Mouse (Mus musculus): ENCODE measurements at regions not wholly inside any gene's neighbourhood (a gene's known extent, or its start where the extent isn't known, plus 50 kb on each side); places are given as distances from the start of the nearest gene placed in this dataset.

GRCm38 (mm10) chr12:117365876-117366275 lies 150.4 kb upstream of the Rapgef5 start:
- in situ Hi-C loops (cut with MboI; ENCODE audit: unreplicated experiment in 2 of 2), result loop anchor here in 1 of 2 experiments (25.0 kb wide), 1 partner anchor 1154 kb away; no protein-coding TSS in a partner anchor

GRCm38 (mm10) chr12:117378297-117378887 lies 137.9 kb upstream of the Rapgef5 start:
- in situ Hi-C loops (cut with MboI; ENCODE audit: unreplicated experiment in 2 of 2), result loop anchor here (25.0 kb wide), 2 partner anchors 1109 to 1484 kb away; no protein-coding TSS in a partner anchor

GRCm38 (mm10) chr12:117379103-117379850 lies 137.0 kb upstream of the Rapgef5 start:
- in situ Hi-C loops (cut with MboI; ENCODE audit: unreplicated experiment in 2 of 2), result loop anchor here (25.0 kb wide), 2 partner anchors 1108 to 1483 kb away; no protein-coding TSS in a partner anchor

- in situ Hi-C loops (cut with MboI; ENCODE audit: unreplicated experiment in 2 of 2), result loop anchor here (10.0 to 25.0 kb wide), 3 partner anchors 614 to 1481 kb away; no protein-coding TSS in a partner anchor
Observed at GRCm38 (mm10) chr12:117380836-117381235, 135.4 kb upstream of the Rapgef5 start.

GRCm38 (mm10) chr12:117382727-117383126 lies 133.6 kb upstream of the Rapgef5 start:
- in situ Hi-C loops (cut with MboI; ENCODE audit: unreplicated experiment in 2 of 2), result loop anchor here (10.0 to 25.0 kb wide), 3 partner anchors 612 to 1480 kb away; no protein-coding TSS in a partner anchor

- in situ Hi-C loops (cut with MboI; ENCODE audit: unreplicated experiment in 2 of 2), result loop anchor here (10.0 to 25.0 kb wide), 3 partner anchors 610 to 1477 kb away; no protein-coding TSS in a partner anchor
Observed at GRCm38 (mm10) chr12:117385072-117385666, 131.1 kb upstream of the Rapgef5 start.

GRCm38 (mm10) chr12:117385697-117386096 lies 130.6 kb upstream of the Rapgef5 start:
- in situ Hi-C loops (cut with MboI; ENCODE audit: unreplicated experiment in 2 of 2), result loop anchor here (10.0 to 25.0 kb wide), 3 partner anchors 609 to 1477 kb away; no protein-coding TSS in a partner anchor

GRCm38 (mm10) chr12:117386957-117387356 lies 129.3 kb upstream of the Rapgef5 start:
- in situ Hi-C loops (cut with MboI; ENCODE audit: unreplicated experiment in 2 of 2), result loop anchor here (10.0 to 25.0 kb wide), 3 partner anchors 608 to 1475 kb away; no protein-coding TSS in a partner anchor

- in situ Hi-C loops (cut with MboI; ENCODE audit: unreplicated experiment in 2 of 2), result loop anchor here (10.0 to 25.0 kb wide), 3 partner anchors 605 to 1473 kb away; no protein-coding TSS in a partner anchor
Observed at GRCm38 (mm10) chr12:117389516-117390347, 126.5 kb upstream of the Rapgef5 start.

GRCm38 (mm10) chr12:117397512-117397911 lies 118.8 kb upstream of the Rapgef5 start:
- in situ Hi-C loops (cut with MboI; ENCODE audit: unreplicated experiment in 2 of 2), result loop anchor here (25.0 kb wide), 2 partner anchors 1090 to 1465 kb away; no protein-coding TSS in a partner anchor

- in situ Hi-C loops (cut with MboI; ENCODE audit: unreplicated experiment in 2 of 2), result loop anchor here (5.0 to 25.0 kb wide), 3 partner anchors 369 to 1059 kb away; no protein-coding TSS in a partner anchor
Observed at GRCm38 (mm10) chr12:117403513-117404156, 112.6 kb upstream of the Rapgef5 start.

- in situ Hi-C loops (cut with MboI; ENCODE audit: unreplicated experiment in 2 of 2), result loop anchor here (5.0 to 25.0 kb wide), 3 partner anchors 368 to 1058 kb away; no protein-coding TSS in a partner anchor
Observed at GRCm38 (mm10) chr12:117404157-117404752, 112.0 kb upstream of the Rapgef5 start.

- in situ Hi-C loops (cut with MboI; ENCODE audit: unreplicated experiment in 2 of 2), result loop anchor here in 1 of 2 experiments (10.0 to 25.0 kb wide), 2 partner anchors 588 to 1055 kb away; no protein-coding TSS in a partner anchor
Observed at GRCm38 (mm10) chr12:117406832-117407231, 109.4 kb upstream of the Rapgef5 start.

- in situ Hi-C loops (cut with MboI; ENCODE audit: unreplicated experiment in 2 of 2), result loop anchor here in 1 of 2 experiments (25.0 kb wide), 1 partner anchor 1052 kb away; no protein-coding TSS in a partner anchor
Observed at GRCm38 (mm10) chr12:117410604-117411003, 105.7 kb upstream of the Rapgef5 start.

GRCm38 (mm10) chr12:117412257-117412656 lies 104.0 kb upstream of the Rapgef5 start:
- in situ Hi-C loops (cut with MboI; ENCODE audit: unreplicated experiment in 2 of 2), result loop anchor here in 1 of 2 experiments (25.0 kb wide), 1 partner anchor 1050 kb away; no protein-coding TSS in a partner anchor

GRCm38 (mm10) chr12:117412779-117413505 lies 103.3 kb upstream of the Rapgef5 start:
- in situ Hi-C loops (cut with MboI; ENCODE audit: unreplicated experiment in 2 of 2), result loop anchor here in 1 of 2 experiments (25.0 kb wide), 1 partner anchor 1049 kb away; no protein-coding TSS in a partner anchor

- in situ Hi-C loops (cut with MboI; ENCODE audit: unreplicated experiment in 2 of 2), result loop anchor here in 1 of 2 experiments (25.0 kb wide), 1 partner anchor 1048 kb away; no protein-coding TSS in a partner anchor
Observed at GRCm38 (mm10) chr12:117414020-117414419, 102.3 kb upstream of the Rapgef5 start.

Measured in v-Abl transformed pro-B cells (cell line).